8 mouse cellular contexts compared by ENCODE assay signal in the genomic region with DNA sequence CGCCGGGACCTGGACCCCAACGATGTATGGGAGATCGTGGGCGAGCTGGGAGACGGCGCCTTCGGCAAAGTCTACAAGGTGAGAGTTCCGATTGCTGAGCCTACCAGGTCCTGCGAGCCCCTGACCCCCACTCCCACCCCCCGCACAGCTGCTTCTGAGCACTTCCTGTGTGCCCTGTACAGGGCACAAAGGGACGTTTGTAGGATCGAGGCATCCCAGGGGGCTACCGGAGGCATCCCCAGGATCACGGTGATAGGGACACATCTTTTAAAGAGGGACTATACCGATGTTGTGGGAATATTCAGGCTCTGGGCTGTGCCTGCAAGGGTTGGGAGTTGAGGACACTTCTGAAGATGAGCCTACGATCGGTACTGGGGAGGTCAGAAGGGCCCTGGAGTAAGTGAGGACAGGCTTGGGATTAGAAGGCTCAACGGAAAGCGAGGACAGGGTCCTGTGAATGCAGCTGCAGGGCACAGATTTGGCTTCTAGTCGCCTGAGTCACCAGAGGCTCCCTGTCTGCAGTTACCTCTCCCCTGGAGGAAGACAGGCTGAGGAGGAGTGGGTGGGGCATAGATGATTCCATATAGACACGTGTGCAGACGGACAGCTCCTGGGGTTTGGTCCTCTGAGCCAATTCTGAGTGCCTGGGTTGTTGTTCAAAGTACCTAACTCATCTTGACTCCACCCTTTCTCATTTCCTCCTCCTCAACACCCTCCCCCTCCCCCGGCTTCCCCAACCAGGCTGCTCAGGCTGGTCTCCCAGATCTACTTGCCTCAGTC. TPM values are rescaled to one million over a fixed set of nuclear protein-coding genes. Genes with fewer than 3 reads are reported as not detected.
DNase-seq lines count a peak whose midpoint lies in the region; ATAC-seq and TF ChIP-seq lines count a peak whose summit lies in the region.

No protein-coding gene starts in this region.

- CTCF ChIA-PET in Patski (lab: Charles Lee), result interaction anchor here (1.0 to 1.3 kb wide), 3 partner anchors 50 to 83 kb away, joined by 3 read pairs; no protein-coding TSS in a partner anchor

- no peaks in the 10 kb centered on the region for H3K9me3 ChIP-seq in embryonic facial prominence, embryonic 15.5 days (replicated peaks)
- no peaks in the 10 kb centered on the region for H3K9me3 ChIP-seq in hindbrain, postnatal 0 days (ENCODE audit: low read length)
- H3K9me3 ChIP-seq in liver, embryonic 11.5 days (ENCODE audit: control insufficient read depth, low read length), result no peaks in the 10 kb centered on the region
- H3K9me3 ChIP-seq in stomach, postnatal 0 days (ENCODE audit: control insufficient read depth, low read length), result no peaks in the 10 kb centered on the region

- no peak for TF ChIP-seq CTCF in Patski (IDR thresholded peaks at IDR 0.05)
- no peak for TF ChIP-seq CTCF in hindbrain, postnatal 0 days (IDR thresholded peaks at IDR 0.05; ENCODE audit: low read depth)
- no peak for TF ChIP-seq CTCF in stomach, postnatal 0 days (IDR thresholded peaks at IDR 0.05; ENCODE audit: low read depth)

- peak overlapping the region; percentile 53 for H3K9ac ChIP-seq in embryonic facial prominence, embryonic 15.5 days
- peak overlapping the region; percentile 60 for H3K9ac ChIP-seq in hindbrain, postnatal 0 days (replicated peaks; ENCODE audit: low read length)
- peak overlapping the region; percentile 83 for H3K9ac ChIP-seq in liver, embryonic 11.5 days (ENCODE audit: low read depth, low read length)
- peak overlapping the region; percentile 61 for H3K9ac ChIP-seq in stomach, postnatal 0 days (ENCODE audit: low read length)

- H3K27me3 ChIP-seq in Patski, result no peaks in the 10 kb centered on the region
- H3K27me3 ChIP-seq in embryonic facial prominence, embryonic 15.5 days, result peaks cover 4% of the 10 kb centered on the region; the same call in 1 of the 2 replicates
- H3K27me3 ChIP-seq in hindbrain, postnatal 0 days (ENCODE audit: insufficient read depth, low read length), result no peaks in the 10 kb centered on the region
- H3K27me3 ChIP-seq in liver, embryonic 11.5 days (replicated peaks; ENCODE audit: control insufficient read depth, insufficient read depth, low read length), result no peaks in the 10 kb centered on the region
- H3K27me3 ChIP-seq in stomach, postnatal 0 days (ENCODE audit: control insufficient read depth, insufficient read depth, low read length), result no peaks in the 10 kb centered on the region

- no peak for TF ChIP-seq EP300 in stomach, postnatal 0 days (optimal IDR thresholded peaks at IDR 0.05)

- H3K4me1 ChIP-seq in embryonic facial prominence, embryonic 15.5 days, result peaks cover 27% of the 10 kb centered on the region
- H3K4me1 ChIP-seq in hindbrain, postnatal 0 days (ENCODE audit: insufficient read depth, low read length), result 0 out of 2 replicates have a peak, but pooled peaks cover 15% of the 10 kb centered on the region
- peaks cover 25% of the 10 kb centered on the region for H3K4me1 ChIP-seq in liver, embryonic 11.5 days (replicated peaks; ENCODE audit: control insufficient read depth, insufficient read depth, low read length)
- 0 out of 2 replicates have a peak, but pooled peaks cover 3% of the 10 kb centered on the region for H3K4me1 ChIP-seq in stomach, postnatal 0 days (replicated peaks; ENCODE audit: control insufficient read depth, insufficient read depth)

- peak overlapping the region; percentile 66 for H3K4me3 ChIP-seq in embryonic facial prominence, embryonic 15.5 days (replicated peaks)
- peak overlapping the region; percentile 68 for H3K4me3 ChIP-seq in hindbrain, postnatal 0 days (ENCODE audit: low read length)
- peak overlapping the region; percentile 77 for H3K4me3 ChIP-seq in liver, embryonic 11.5 days (ENCODE audit: low read depth, low read length)
- peak overlapping the region; percentile 67 for H3K4me3 ChIP-seq in stomach, postnatal 0 days (ENCODE audit: low read depth, low read length)

- in situ Hi-C loops in Patski (cut with MboI; ENCODE audit: low pct_unique_long_range_greater_than_20kb), result no loop called here

- peak overlapping the region; percentile 98 for H3K4me2 ChIP-seq in embryonic facial prominence, embryonic 15.5 days (replicated peaks)
- peak overlapping the region; percentile 100 for H3K4me2 ChIP-seq in hindbrain, postnatal 0 days (ENCODE audit: low read depth, low read length)
- peak overlapping the region; percentile 98 for H3K4me2 ChIP-seq in liver, embryonic 11.5 days
- peak overlapping the region; percentile 94 for H3K4me2 ChIP-seq in stomach, postnatal 0 days (replicated peaks; ENCODE audit: low read depth)

- H3K36me3 ChIP-seq in embryonic facial prominence, embryonic 15.5 days, result no peaks in the 10 kb centered on the region
- no peaks in the 10 kb centered on the region for H3K36me3 ChIP-seq in hindbrain, postnatal 0 days (ENCODE audit: insufficient read depth, low read length)
- H3K36me3 ChIP-seq in liver, embryonic 11.5 days (ENCODE audit: control insufficient read depth, insufficient read depth, low read length), result no peaks in the 10 kb centered on the region
- no peaks in the 10 kb centered on the region for H3K36me3 ChIP-seq in stomach, postnatal 0 days (ENCODE audit: control insufficient read depth, insufficient read depth, low read length)

- WGBS in embryonic facial prominence, embryonic 15.5 days, result under 1% methylated on average over 24 of the region's 24 CpGs
- 1% methylated on average over 24 of the region's 24 CpGs for WGBS in hindbrain, postnatal 0 days
- 1% methylated on average over 24 of the region's 24 CpGs for WGBS in liver, embryonic 11.5 days
- WGBS in stomach, postnatal 0 days, result 2% methylated on average over 24 of the region's 24 CpGs

- DNase-seq in adrenal gland, postnatal 14 days, result peak; percentile 61
- no peak for DNase-seq in adrenal gland, postnatal 4 days (ENCODE audit: low spot score in 2 of 2)
- DNase-seq in Patski (ENCODE audit: low read depth, low spot score), result no peak
- DNase-seq in hindbrain, postnatal 0 days (ENCODE audit: low spot score), result peak; percentile 24
- DNase-seq in liver, embryonic 11.5 days (ENCODE audit: low spot score), result no peak
- peak; percentile 66 to 75 for DNase-seq in monocyte, adult 2 months (ENCODE audit: low read depth in 1 of 2, low spot score in 2 of 2)
- peak; percentile 47 for DNase-seq in stomach, postnatal 0 days (ENCODE audit: low spot score)

- 0 out of 2 replicates have a peak overlapping the region, but pooled peaks have one; percentile 17 for H3K27ac ChIP-seq in embryonic facial prominence, embryonic 15.5 days (replicated peaks)
- no peak overlapping the region for H3K27ac ChIP-seq in hindbrain, postnatal 0 days
- peak overlapping the region; percentile 25 for H3K27ac ChIP-seq in liver, embryonic 11.5 days (ENCODE audit: low read depth, low read length)
- H3K27ac ChIP-seq in stomach, postnatal 0 days (replicated peaks), result peak overlapping the region; percentile 53; the same call in 1 of the 2 replicates

- POLR2A ChIA-PET in Patski (lab: Charles Lee), result interaction anchor here (0.8 to 2.1 kb wide), 4 partner anchors 10 to 120 kb away, joined by 3 to 10 read pairs (median 3); no protein-coding TSS in a partner anchor

- peak; percentile 44 for ATAC-seq in Patski
- ATAC-seq in embryonic facial prominence, embryonic 15.5 days (ENCODE audit: insufficient number of reproducible peaks, low FRiP score, low TSS enrichment, low read depth), result no peak; the same call in 1 of the 2 replicates
- ATAC-seq in hindbrain, postnatal 0 days, result peak; percentile 50
- ATAC-seq in liver, embryonic 11.5 days (replicated peaks; ENCODE audit: low FRiP score), result peak; percentile 50
- ATAC-seq in stomach, postnatal 0 days (ENCODE audit: low FRiP score, low TSS enrichment), result peak; percentile 28

RNA-seq across cellular contexts. Expression of a gene that starts 0.6 kb away (rescaled TPM):
- 14.5 and 23.9 TPM in 2 replicates for total RNA-seq in adrenal gland, postnatal 14 days (2021)
- 10 to 100 TPM in 1 of 2 experiments, 1 to 10 TPM in 1; 9.0 to 11.5 TPM for total RNA-seq in adrenal gland, postnatal 4 days (2021)
- polyA plus RNA-seq in Patski (2021), result 18.1 TPM
- 3.5 and 3.7 TPM in 2 replicates for polyA plus RNA-seq in embryonic facial prominence, embryonic 15.5 days (2015; fragmentation: Nextera tagmentation; extraction: Ambion mirVana)
- 4.5 and 10.8 TPM in 2 replicates for total RNA-seq in hindbrain, postnatal 0 days (2014; rRNA removed)
- polyA plus RNA-seq in hindbrain, postnatal 0 days (2015; fragmentation: Nextera tagmentation; extraction: Ambion mirVana), result 1.1 and 1.2 TPM in 2 replicates
- 4.8 and 5.8 TPM in 2 replicates for polyA plus RNA-seq in liver, embryonic 11.5 days (2014; fragmentation: Nextera tagmentation; extraction: Ambion mirVana)
- 1.1 and 1.6 TPM in 2 replicates for polyA plus RNA-seq in stomach, postnatal 0 days (2015; fragmentation: Nextera tagmentation; extraction: Ambion mirVana)

RNA-seq across cellular contexts. Expression of a gene that starts 1.8 kb away (rescaled TPM):
- total RNA-seq in adrenal gland, postnatal 14 days (2021), result 1.7 TPM in 1 of 2 replicates, not detected in the other
- total RNA-seq in adrenal gland, postnatal 4 days (2021), result 1 to 10 TPM in 1 of 2 experiments, under 1 TPM in 1; 0.42 to 1.6 TPM
- 1.9 TPM for polyA plus RNA-seq in Patski (2021)
- polyA plus RNA-seq in embryonic facial prominence, embryonic 15.5 days (2015; fragmentation: Nextera tagmentation; extraction: Ambion mirVana), result 0.29 TPM in 1 of 2 replicates, not detected in the other
- not detected in 2 replicates for total RNA-seq in hindbrain, postnatal 0 days (2014; rRNA removed)
- polyA plus RNA-seq in hindbrain, postnatal 0 days (2015; fragmentation: Nextera tagmentation; extraction: Ambion mirVana), result 0.38 TPM in 1 of 2 replicates, not detected in the other
- 0.25 and 0.49 TPM in 2 replicates for polyA plus RNA-seq in liver, embryonic 11.5 days (2014; fragmentation: Nextera tagmentation; extraction: Ambion mirVana)
- 0.16 and 0.52 TPM in 2 replicates for polyA plus RNA-seq in stomach, postnatal 0 days (2015; fragmentation: Nextera tagmentation; extraction: Ambion mirVana)

Comparison
In these comparisons a context has a peak if more than half of its experiments do, and no peak if none do; other contexts are left out.
1. DNase-seq: peak in adrenal gland, postnatal 14 days (single experiment), hindbrain, postnatal 0 days (single experiment), monocyte, adult 2 months (2 of 2) and stomach, postnatal 0 days (single experiment); none in adrenal gland, postnatal 4 days (0 of 2), Patski (single experiment) and liver, embryonic 11.5 days (single experiment).
2. Peak in every context shown above with its lines, with median percentiles within 50 percentile points of each other: H3K4me2 ChIP-seq, H3K4me3 ChIP-seq and H3K9ac ChIP-seq.